Mouse (Mus musculus): ENCODE data around the gene Plppr1.
"Not testable (repeated sequence)": the region's sequence is repeated elsewhere in the genome, so short reads cannot be mapped to it uniquely, and the experiment has no call there.

Plppr1 gene

GRCm38 (mm10) chr4:49383576-49384318 is 324.7 kb downstream of the Plppr1 start:
- not testable (repeated sequence) for DNase-seq (ENCODE audit: low spot score)

- no peak for DNase-seq (ENCODE audit: low spot score)
Observed at GRCm38 (mm10) chr4:49386873-49387272, 327.8 kb downstream of the Plppr1 start.

Measured in embryo, embryonic 10 days (tissue).